7 mouse cellular contexts compared by ENCODE assay signal in the genomic region with DNA sequence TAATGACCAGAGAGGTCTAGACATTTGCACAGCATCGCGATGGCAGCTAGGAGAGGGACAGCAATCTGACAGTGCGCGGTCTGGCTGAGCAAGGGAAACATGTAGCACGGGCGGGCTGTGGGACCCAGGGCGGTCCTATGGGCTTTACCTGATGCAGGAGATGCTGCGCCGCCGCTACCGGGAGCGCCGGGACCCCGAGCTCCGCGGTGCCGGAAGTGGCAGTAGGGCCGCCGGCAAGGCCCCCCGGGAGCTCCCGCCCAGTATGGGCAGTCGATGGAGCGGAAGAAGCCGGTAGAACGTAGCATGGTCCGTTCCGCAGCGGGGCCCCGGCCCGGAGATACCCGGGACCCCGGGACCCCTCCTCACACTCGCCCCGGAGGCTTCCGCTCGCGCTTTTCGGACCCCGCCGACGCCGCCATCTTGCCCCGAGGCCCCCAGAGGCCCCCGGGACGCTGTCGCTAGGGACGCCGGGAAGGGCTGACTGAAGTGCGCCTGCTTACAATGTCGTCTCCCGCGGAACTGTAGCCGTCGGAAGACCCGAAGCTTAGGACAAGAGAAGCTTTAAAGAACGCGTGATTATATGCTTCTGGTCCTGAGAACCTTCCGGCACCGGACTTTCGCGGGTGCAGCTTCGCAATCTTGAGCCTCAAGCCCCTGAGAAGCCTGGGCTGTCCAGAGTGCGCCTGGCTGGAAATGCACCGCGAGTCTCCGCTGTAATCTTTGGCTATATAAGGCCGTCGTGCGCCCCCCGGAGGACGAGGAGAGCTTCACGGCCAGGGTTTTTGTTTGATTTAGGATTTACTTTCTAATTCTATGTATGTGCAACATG. TPM values are rescaled to one million over a fixed set of nuclear protein-coding genes. Genes with fewer than 3 reads are reported as not detected.
DNase-seq lines count a peak whose midpoint lies in the region; ATAC-seq lines count a peak whose summit lies in the region.

A gene (minus strand): TSS at position 445 of the 829 bp plus-strand sequence.

- peak within 1 kb of the TSS; percentile 86 for H3K27ac ChIP-seq in intestine, embryonic 15.5 days
- H3K27ac ChIP-seq in midbrain, embryonic 10.5 days (replicated peaks): peak within 1 kb of the TSS; percentile 99

- peak; percentile 94 for DNase-seq in adrenal gland, adult 2 months
- peak; percentile 91 for DNase-seq in embryo, embryonic 11.5 days (ENCODE audit: low read depth, low spot score)
- peak; percentile 90 to 94 for DNase-seq in gastrocnemius, postnatal 36 days
- peak; percentile 96 to 97 for DNase-seq in left cerebral cortex, postnatal 25 days (ENCODE audit: low spot score in 2 of 2)
- DNase-seq in midbrain, embryonic 10.5 days (ENCODE audit: low spot score): peak; percentile 94
- peak; percentile 92 for DNase-seq in right cerebral cortex, postnatal 4 days

- peak within 1 kb of the TSS; percentile 98 for H3K4me3 ChIP-seq in intestine, embryonic 15.5 days (replicated peaks)
- peak within 1 kb of the TSS; percentile 99 for H3K4me3 ChIP-seq in midbrain, embryonic 10.5 days

- H3K4me2 ChIP-seq in intestine, embryonic 15.5 days (replicated peaks): peak within 1 kb of the TSS; percentile 76

- under 1% methylated on average over 72 of the region's 72 CpGs for WGBS in intestine, embryonic 15.5 days
- under 1% methylated on average over 72 of the region's 72 CpGs for WGBS in midbrain, embryonic 10.5 days

- peaks cover 29% of the 10 kb centered on the region for H3K4me1 ChIP-seq in intestine, embryonic 15.5 days (replicated peaks)
- peaks cover 49% of the 10 kb centered on the region for H3K4me1 ChIP-seq in midbrain, embryonic 10.5 days

- ATAC-seq in intestine, embryonic 15.5 days: peak; percentile 91

- intact Hi-C loops in gastrocnemius, postnatal 36 days (cut with DNase I): no loop called here
- intact Hi-C loops in left cerebral cortex, postnatal 25 days (cut with DNase I): no loop called here

- H3K27me3 ChIP-seq in intestine, embryonic 15.5 days (replicated peaks): no peaks in the 10 kb centered on the region
- H3K27me3 ChIP-seq in midbrain, embryonic 10.5 days (ENCODE audit: low read depth, poor library complexity, severe bottlenecking): no peaks in the 10 kb centered on the region

- H3K9me3 ChIP-seq in intestine, embryonic 15.5 days: no peaks in the 10 kb centered on the region
- no peaks in the 10 kb centered on the region for H3K9me3 ChIP-seq in midbrain, embryonic 10.5 days (replicated peaks)

- H3K9ac ChIP-seq in intestine, embryonic 15.5 days: peak within 1 kb of the TSS; percentile 96

- no peaks in the 10 kb centered on the region for H3K36me3 ChIP-seq in intestine, embryonic 15.5 days
- 0 out of 2 replicates have a peak, but pooled peaks cover 3% of the 10 kb centered on the region for H3K36me3 ChIP-seq in midbrain, embryonic 10.5 days

RNA-seq across cellular contexts. Expression of the gene that starts here (rescaled TPM):
- 10 to 100 TPM; 37.1 to 41.8 TPM for total RNA-seq in adrenal gland, adult 2 months (2021)
- polyA plus RNA-seq in adrenal gland, adult 2 months (2012; rRNA removed): 88.8 and 105 TPM in 2 replicates
- total RNA-seq in gastrocnemius, postnatal 36 days (2021): 1 to 10 TPM; 8.8 to 9.7 TPM
- 23.6 and 25.0 TPM in 2 replicates for polyA plus RNA-seq in intestine, embryonic 15.5 days (2015; fragmentation: Nextera tagmentation; extraction: Ambion mirVana)
- total RNA-seq in left cerebral cortex, postnatal 25 days (2021): 10 to 100 TPM; 44.8 to 45.7 TPM
- 31.6 and 35.3 TPM in 2 replicates for polyA plus RNA-seq in midbrain, embryonic 10.5 days (2016; fragmentation: Nextera tagmentation; extraction: Ambion mirVana)

Comparison
In these comparisons a context has a peak if more than half of its experiments do, and no peak if none do; other contexts are left out.
1. Peak in every context shown above with its lines: DNase-seq, ATAC-seq, H3K4me3 ChIP-seq and H3K27ac ChIP-seq.